Mouse (Mus musculus): Measurements from ENCODE around the gene Gpr155.

DNA sequence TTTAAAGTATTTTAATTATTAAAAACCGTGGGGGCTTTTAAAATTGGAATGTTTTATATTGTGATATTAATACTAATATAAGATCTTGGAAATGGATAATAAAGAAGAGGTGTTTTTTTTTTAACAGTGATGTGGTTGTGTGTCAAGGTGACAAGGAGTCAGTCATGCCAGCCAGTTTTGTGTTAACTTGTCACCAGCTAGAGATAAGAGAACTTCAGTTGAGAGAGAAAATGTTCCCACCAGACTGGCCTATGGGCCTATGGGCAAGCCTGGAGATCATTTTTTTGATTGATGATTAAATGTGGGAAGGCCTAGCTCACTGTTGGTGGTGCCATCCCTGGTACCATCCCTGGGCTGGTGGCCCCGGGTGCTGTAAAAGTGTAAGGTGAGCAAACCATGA, 25.8 kb downstream of the Gpr155 start:
- TF ChIP-seq CTCF (IDR thresholded peaks at IDR 0.05; ENCODE audit: control insufficient read depth, insufficient read depth, insufficient replicate concordance, low read depth, low read length) = no peak
- TF ChIP-seq POLR2A (IDR thresholded peaks at IDR 0.05; ENCODE audit: control insufficient read depth, low read depth, low read length) = no peak

All from testis, adult 2 months (tissue).